Mouse (Mus musculus): Measurements from ENCODE around the gene Tamm41. TPM values are rescaled to one million over a fixed set of nuclear protein-coding genes. Genes with fewer than 3 reads are reported as not detected.

Tamm41 gene
- total RNA-seq, 4 experiments from 2014 or later, result 20.3 to 25.4 (median 20.8) TPM

DNA sequence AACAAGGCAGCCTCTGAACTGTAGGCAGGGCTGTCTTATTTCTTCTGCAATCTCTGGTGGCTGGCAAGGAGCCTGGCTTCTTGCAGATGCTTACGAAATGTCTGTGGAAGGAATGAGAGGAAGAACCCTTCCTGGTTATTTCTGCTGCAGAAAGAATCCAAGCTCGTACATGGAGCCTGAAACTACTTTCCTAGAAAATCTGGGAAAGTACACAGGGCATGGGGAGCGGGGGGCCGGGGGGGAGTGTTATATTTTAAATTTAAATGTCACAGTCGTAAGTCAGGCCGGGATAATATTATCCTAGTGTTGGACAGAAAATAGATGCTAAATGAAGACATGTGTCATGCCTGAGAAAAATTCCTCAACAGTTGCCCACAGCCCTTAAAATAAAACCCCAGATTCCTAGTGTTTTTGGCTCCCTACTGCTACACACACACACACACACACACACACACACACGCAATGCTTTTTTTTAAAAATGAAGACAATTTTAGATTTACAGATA lies 60.7 kb downstream of the Tamm41 start:
- peak in 1 of 2 experiments; percentile 83 for DNase-seq (ENCODE audit: low spot score in 2 of 2)

DNA sequence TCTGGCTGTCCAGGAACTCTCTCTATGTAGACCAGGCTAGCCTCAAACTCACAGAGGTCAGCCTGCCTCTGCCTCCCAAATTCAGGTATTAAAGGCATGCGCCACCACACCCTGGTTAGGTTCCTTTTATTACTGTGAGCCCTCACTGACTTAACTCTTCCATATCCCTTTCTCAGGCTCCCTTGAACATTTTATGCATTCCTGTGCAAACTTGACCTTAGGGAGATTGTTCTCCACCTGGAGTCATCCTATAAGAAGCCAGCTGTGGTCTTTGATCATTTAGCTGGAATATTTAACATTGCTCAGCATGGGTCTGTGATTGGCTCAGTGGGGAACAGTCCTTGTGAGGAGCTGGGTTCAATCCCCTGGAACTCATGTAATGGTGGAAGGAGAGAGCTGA lies 63.3 kb downstream of the Tamm41 start:
- no peak for DNase-seq (ENCODE audit: low spot score in 2 of 2)

DNA sequence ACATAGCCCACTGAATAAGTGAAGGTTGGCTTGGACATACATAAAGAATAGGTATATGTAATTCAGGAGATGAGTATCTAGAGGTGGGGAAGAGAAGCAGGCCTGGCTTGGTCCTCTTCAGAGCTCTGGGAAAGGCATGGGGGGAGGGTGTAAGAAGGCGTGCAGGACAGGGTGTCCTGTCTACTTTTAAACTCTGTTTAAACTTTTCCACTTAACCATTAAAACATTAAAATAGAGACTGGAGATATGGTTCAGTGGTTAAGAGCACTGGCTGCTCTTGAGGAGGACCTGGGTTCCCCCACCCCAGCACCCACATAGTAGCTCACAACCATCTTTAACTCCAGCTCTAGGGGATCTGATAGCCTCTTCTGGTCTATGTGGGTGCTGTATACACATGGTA lies 64.7 kb downstream of the Tamm41 start:
- no peak for DNase-seq (ENCODE audit: low spot score in 2 of 2)

DNA sequence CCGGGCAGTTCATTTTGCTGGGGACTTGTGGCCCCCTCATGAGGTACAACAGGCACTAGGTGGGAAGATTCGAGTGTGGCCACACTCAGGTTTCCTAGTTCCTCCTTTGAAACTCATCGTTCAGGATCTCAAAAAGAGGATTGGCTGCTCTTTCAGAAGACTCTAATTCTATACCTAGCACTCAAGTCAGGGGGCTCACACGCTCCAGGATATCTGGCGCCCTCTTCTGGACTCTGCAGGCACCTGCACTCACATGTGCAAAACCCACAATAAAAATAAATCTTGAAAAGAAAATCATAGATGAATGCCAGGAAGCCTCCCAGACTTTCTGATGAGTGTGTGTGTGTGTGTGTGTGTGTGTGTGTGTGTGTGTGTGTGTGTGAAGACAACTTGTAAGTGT lies 66.8 kb downstream of the Tamm41 start:
- DNase-seq (ENCODE audit: low spot score in 2 of 2), result no peak

DNA sequence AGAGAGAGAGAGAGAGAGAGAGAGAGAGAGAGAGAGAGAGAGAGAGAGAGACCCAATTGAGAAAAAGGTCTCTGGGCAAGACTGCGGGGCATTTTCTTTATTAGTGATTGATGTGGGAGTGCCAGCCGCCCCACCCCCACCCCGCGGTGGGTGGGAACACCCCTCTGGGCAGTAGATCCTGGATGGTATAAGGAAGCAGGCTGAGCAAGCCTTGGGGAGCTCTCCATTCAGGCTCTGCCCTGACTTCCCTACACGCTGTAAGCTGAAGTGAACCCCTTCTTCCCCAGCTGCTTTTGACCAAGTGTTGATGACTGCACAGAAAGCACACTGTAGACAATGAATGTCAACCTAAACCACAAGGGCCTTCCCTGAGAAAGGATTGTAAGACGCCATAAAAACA lies 67.3 kb downstream of the Tamm41 start:
- DNase-seq (ENCODE audit: low spot score in 2 of 2), result no peak

DNA sequence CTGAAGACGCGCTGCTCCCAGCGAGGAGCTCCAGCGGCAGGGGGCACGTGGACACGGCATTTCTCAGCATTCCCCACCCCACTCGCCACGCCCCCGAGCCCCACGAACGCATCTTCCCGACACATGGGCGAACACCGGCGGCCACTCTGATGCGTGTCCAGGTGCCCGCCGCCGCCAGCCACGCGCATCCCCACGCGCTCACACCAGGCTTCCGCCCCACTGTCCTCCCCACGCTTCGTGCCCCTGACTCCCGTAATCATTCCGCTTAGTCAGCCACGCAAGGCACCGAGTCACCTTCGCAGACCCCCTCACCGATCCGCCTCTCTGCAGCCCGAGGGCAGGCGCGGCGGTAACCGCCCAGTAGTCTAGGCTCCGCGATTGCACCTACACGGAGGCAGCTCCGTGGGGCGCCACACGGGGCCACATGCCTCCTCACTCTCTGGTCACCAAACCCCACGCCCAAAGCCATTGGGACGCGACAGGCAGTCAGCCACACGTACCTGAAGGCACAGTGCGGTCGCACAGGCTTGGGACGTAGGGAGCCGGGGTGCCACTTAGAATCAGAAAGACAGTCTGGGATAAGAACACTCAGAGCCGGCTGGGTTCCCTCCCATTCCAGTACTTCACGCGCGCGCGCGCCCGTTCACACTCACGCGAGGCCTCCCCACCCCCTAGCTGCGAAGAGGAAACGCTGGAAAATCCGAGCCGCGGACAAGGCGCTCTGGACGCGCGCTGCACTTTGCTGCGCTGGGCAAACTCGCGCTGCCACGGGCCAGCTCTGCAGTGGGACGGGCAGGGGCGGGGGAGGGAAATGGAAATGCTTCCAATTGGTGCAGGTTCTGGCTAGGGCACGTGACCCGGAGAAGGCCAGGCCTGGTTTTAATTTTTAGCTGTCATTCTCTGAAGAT lies 68.2 kb downstream of the Tamm41 start, which contains the start of gene Vgll4:
TSS of gene Vgll4 (minus strand) at position 782 of the 908 bp plus-strand sequence.
- DNase-seq (ENCODE audit: low spot score in 2 of 2), result peak; percentile 61

DNA sequence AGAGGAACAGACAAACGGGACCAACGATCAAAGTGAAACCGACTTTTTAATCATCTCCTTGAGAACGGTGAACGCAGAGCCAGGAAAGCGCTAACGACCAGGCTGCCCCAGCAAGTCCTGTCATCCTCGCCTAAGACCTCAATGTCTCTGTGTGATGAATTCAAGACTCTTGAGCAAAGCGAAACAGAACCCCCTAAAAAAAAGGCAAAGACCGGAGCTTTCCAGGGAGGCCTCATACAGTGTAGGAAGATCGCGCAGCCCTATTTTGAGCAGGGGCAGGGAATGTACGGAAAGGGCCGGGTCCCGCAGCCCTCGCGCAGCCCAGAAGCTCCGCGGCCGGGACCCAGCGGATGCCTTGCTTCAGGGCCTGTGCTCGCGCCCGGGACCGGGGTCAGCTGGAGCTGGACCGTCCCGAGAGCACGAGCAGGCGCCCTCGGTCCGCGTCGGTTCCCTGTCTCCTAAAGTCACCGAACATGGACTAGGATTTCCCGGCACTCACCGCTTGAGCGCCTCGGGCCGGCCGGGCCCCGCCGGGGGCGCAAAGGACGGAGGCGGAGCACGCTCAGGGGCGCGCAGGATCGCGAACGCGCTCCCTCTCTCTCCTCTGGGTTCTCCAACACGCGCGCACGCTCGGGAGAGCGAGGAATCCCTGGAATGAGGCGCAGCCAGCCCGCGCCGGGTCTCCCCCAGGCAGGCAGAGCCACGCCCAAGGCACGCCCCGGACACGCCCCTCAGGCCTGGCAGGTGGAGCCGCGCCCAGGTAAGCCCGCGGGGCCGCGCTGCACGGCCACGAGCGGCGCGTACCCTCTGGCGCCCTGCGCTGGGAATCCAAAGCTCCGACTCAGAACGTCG lies 69.1 kb downstream of the Tamm41 start:
- DNase-seq (ENCODE audit: low spot score in 2 of 2), result peak; percentile 82 to 91

DNA sequence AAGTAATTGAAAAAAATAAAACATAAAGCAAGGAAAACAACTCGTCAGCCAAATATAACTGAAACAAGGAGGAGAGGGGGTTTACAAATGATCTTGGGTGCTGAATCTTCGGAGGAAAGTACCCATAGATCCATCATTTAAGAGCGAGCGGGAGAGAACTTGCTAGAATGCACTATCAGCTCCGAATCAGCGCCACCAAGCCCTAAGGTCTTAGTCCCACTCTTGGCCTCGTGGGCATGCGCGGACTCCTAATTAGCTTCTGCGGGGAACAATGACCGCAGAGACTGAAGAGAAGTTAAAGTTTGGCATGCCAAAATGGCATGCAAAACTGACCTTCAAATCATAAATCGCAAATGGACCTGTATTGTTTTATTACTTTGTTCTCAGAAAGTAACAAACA lies 70.1 kb downstream of the Tamm41 start:
- DNase-seq (ENCODE audit: low spot score in 2 of 2), result no peak

DNA sequence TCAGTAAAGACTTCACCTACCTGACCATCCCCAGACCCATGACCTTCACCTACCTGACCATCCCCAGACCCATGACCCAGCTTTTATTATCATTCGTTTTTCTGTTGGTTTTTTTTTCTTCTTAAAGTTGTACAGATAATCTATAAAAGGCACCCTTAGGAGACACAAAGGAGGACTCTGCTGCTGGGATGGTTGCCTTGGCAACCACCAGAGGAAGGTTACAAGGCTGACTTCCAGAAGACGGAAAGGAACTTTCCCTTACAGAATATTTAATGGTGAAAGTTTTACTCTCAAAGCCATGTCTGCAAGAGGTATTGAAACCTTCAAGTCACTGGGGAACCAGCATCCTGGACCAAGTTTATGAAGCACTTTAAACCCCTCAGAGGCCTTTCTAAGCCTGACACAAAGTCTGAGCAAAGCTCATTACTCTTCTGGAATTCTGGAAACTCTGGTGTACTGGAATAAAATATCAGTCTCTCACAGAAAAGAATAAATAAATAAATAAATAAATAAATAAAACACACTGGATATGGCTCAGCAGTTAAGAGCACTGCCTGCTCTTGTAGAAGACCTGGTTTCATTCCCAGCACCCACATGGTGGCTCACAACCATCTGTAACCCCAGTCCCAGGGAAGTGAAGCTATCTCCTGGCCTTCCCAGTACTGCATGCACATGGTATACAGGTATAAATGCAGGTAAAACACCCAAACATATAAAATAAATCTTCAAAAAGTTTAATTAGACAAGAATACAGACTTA lies 71.1 kb downstream of the Tamm41 start:
- DNase-seq (ENCODE audit: low spot score in 2 of 2), result no peak

DNA sequence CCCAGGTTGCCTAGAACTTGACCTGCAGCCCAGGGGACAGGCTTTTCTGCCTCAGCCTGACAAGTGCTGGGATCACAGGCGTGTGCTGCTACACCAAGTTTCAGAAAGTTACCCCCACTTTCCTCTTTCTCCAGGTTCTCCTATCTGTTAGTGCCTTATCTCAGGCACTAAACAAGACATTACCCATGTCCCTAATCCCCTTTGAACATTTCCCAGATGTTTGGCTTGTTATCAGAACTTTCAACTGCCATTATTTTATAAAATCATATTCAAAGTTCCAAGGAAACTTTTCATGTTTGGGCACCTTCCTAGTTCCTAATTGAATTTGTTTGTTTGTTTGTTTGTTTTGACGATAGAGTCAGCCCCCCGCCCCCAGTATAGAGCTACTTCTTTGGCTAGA lies 71.9 kb downstream of the Tamm41 start:
- DNase-seq (ENCODE audit: low spot score in 2 of 2), result no peak

DNA sequence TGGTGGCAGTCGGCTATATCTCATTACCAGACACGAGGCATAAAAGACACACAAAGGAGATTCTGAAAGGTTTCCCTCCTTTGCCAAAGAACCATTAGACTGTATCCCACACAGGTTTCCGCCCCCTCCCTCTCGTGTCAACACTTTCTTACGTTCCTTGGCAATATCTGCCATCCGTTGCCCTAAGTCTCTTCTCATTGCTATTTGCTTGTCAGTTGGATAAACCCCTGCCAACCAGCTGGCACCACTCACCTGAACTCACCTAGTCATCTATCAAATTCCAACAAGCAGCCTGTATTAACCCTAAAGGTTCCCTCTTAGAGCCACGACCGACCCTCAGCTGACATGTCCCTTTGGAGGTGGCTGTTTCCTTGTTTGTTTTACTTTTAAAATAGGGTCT lies 72.3 kb downstream of the Tamm41 start:
- no peak for DNase-seq (ENCODE audit: low spot score in 2 of 2)

DNA sequence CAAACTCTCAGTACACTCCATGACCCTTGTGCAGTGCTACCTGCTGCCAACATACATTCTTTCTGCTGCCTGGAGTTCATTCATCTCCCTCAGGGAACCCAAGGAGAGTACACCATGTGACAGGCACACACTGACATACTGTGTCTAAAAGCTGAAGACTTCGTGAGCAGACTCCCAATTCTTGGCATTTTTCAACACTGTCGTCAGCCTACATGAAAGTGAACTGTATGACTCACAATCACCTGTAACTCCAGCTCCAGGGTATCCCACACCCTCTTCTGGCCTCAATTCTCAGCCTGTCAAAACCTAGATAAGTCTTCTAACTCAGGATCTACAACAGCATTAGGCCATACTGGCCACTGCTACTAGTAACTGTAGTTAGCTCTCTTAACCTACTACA lies 73.4 kb downstream of the Tamm41 start:
- DNase-seq (ENCODE audit: low spot score in 2 of 2), result no peak

DNA sequence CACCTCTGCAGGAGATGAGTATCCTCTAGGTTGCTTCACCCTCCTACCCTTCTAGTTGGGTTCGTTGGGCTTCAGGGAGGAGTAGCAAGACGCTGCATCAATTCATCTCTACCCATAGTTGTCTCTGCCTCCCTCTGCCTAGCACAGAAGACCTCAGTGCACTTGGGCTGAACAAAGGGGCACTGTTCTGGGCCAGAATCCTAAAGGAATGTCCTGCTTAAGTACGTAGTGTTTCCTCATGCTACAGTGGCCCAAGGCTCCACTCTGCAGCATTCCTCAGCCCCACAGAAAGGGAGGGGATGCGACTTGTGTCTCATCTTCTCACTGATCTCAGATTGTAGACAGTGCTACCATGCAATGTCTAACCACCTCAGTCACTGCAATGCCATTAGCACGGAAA lies 74.0 kb downstream of the Tamm41 start:
- no peak for DNase-seq (ENCODE audit: low spot score in 2 of 2)

DNA sequence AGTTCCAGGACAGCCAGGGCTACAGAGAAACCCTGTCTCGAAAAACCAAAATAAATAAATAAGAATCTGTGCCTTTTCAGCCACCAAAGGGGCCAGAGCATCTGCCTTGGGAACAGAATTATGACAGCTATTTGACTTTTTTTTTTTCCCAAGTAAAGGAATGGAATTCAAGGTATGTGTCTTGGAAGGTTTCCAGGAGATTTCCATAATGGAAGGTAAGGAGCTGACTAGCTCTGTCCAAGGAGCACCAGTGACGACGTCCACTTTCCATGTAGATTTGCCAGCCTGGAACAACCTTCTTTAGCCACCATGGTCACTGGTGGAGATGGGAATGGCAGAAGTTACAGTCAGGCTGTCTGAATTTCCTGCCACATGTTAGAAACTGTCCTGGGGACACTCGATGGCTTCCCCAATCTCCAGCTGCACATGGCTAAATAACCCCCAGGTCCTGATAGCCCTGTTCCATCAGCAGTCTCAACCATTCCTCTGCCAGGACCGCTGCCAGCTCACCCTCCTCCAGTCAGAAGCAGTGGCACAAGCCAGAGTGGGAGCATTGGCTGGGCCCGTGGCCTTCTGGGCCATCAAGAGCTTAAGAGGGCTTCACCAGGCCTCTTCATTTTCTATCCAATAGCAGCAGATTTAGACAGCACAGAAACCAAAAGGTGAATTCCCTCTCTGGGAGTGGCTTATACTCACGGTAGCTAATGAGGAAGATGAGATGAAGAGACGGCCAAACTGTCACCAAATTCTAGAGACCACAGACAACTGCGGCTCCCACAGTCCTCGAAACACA lies 76.2 kb downstream of the Tamm41 start:
- DNase-seq (ENCODE audit: low spot score in 2 of 2), result no peak

DNA sequence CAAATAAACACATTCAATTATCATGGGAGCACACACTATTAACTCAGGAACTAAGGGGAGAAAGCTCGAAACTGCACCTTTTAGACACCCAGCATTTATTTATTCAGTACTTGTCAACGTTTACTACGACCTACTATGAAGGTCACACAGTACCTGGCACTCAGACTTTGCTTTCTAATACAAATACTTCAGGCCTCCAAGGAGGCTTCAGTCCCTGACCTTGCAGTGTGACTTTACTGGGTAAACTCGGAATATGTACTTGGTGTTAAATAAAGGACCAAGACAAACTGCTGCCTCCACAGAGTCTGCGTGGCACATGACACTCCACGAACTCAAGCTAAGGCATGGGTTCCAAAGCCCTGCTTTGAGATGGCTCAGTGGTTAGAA lies 78.7 kb downstream of the Tamm41 start:
- DNase-seq (ENCODE audit: low spot score in 2 of 2), result no peak

DNA sequence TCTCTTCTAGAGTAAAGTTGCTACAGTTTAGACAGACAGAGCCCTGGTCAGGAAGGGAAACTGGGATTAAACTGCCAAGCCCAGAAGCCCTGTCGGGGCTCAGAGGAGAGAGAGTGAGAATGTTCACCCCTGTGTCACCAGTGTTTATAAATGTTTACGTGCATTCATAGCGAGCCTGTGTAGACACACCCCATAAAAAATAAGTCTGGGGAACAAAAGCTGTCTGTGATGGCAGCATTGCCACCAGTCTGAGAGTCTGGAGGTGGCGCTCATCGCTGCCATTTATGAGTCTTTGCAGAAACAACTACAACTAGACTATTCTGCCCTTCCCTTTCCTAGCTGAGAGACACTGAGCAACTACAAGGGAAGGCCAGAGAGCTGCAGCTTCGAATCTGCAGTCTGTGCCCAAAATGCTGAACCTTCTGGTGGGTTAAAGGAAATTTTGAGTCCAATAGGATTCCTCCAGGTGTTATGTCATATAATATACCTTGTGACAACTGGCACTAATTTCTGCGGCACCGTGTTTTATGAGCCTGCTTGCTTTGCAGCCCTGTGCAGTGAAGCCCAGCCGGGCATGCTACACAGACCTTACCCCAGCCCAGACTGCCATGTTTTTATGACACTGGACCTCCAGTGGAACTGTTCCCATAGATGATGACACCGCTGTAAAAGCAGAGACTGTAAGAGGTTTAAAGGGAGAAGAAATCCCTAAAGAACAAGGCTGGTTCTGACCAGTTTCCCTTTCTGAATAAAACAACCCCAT lies 79.2 kb downstream of the Tamm41 start:
- no peak for DNase-seq (ENCODE audit: low spot score in 2 of 2)

DNA sequence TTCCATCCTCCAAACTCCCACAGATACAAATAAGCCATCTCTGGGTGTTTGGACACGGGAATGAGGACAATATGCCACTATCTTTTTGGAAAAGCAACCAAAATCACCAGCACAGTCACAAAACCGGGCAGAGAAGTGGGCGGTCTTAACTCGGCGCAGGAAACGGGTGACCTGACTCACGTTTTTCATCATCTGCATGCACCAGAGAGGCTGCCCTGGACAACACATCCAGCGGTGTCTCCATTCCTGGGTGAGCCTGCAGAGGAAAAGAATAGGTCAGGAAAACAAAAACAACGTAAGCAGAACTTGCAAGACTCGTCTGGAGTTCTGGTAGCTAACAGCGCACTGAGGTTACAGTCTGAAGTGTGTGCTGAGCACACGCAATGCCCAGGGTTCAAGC lies 79.9 kb downstream of the Tamm41 start:
- DNase-seq (ENCODE audit: low spot score in 2 of 2), result no peak

DNA sequence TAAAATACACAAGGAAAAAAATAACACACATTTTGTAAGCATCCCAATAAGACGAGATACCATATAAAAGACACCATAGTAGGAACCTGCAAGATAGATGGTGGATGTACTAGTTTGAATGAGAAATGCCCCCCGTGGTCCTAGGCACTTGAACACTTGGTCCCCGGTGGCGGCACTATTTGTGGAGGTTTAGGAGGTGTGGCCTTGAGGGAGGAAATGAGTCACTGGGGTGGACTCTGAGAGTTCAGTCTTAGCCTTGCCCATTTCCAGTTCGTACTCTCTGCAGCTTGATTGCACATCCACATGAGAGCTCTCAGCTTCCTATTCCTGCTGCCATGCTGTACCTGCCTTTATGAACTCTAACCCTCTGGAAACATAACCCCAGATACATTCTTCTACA lies 83.2 kb downstream of the Tamm41 start:
- no peak for DNase-seq (ENCODE audit: low spot score in 2 of 2)

Data from left cerebral cortex, adult 8-10 months (tissue).